Mouse (Mus musculus) ES-Bruce4 (cell line): ENCODE results near the gene Mnd1. TPM values are rescaled to one million over a fixed set of nuclear protein-coding genes. Genes with fewer than 3 reads are reported as not detected.

Experiments used
- H3K27ac ChIP-seq: 2 replicates; pipeline ENCODE4 v1.5.1; 2012; ENCODE audit warnings: low read length, inconsistent platforms; ENCODE audit not compliant: insufficient read depth
- H3K27me3 ChIP-seq: 2 replicates; pipeline ENCODE4 v1.6.1; 2012; ENCODE audit warnings: mild to moderate bottlenecking, low read length, inconsistent platforms; ENCODE audit not compliant: control insufficient read depth, poor library complexity, insufficient read depth, severe bottlenecking
- H3K36me3 ChIP-seq: 2 replicates; pipeline ENCODE4 v1.6.1; 2012; ENCODE audit warnings: inconsistent platforms, mild to moderate bottlenecking, low read length, moderate library complexity; ENCODE audit not compliant: control insufficient read depth, poor library complexity, insufficient read depth, severe bottlenecking
- H3K4me1 ChIP-seq: one replicate; pipeline ENCODE4 v1.8.1; 2011; ENCODE audit warnings: low read length; ENCODE audit not compliant: control insufficient read depth, insufficient read depth
- H3K4me3 ChIP-seq: 2 replicates; pipeline ENCODE4 v1.5.1; 2011; ENCODE audit warnings: low read depth, mild to moderate bottlenecking, low read length
- H3K9ac ChIP-seq: 2 replicates; pipeline ENCODE4 v1.6.1; 2012; ENCODE audit warnings: low read depth, mild to moderate bottlenecking, inconsistent platforms; ENCODE audit not compliant: poor library complexity, severe bottlenecking
- H3K9me3 ChIP-seq: replicated peaks from 2 replicates; pipeline ENCODE4 v1.6.1; 2012; ENCODE audit warnings: mild to moderate bottlenecking, low read length, inconsistent platforms; ENCODE audit not compliant: control insufficient read depth, poor library complexity, insufficient read depth, severe bottlenecking
- CTCF ChIP-seq: IDR thresholded peaks from one replicate; pipeline ENCODE4 v1.8.1; 2011; ENCODE audit warnings: low read depth, low read length
- EP300 ChIP-seq: IDR thresholded peaks from 2 replicates; pipeline ENCODE4 v1.6.1; 2011; ENCODE audit warnings: low read depth, low read length; ENCODE audit not compliant: insufficient read depth
- POLR2A ChIP-seq: IDR thresholded peaks from one replicate; pipeline ENCODE4 v1.8.1; 2011; ENCODE audit warnings: low read length; ENCODE audit not compliant: insufficient read depth
- polyA plus RNA-seq: library from polyadenylated mRNA; stranded (reverse); fragments of >200 nt; gene quantifications from 2 replicates; pipeline ENCODE4 v1.2.4, GENCODE M21; 2011; ENCODE audit warnings: low read depth; ENCODE audit not compliant: missing spikeins, insufficient read depth, insufficient read length

The Mnd1 gene
- polyA plus RNA-seq, 1 experiment, result 43.8 TPM

- peaks cover 8% of the 10 kb centered on the region; the same call in 1 of the 2 replicates for H3K9me3 ChIP-seq
- no peak for TF ChIP-seq EP300
- no peak for TF ChIP-seq POLR2A
- TF ChIP-seq CTCF, result no peak
- no peak overlapping the region for H3K4me3 ChIP-seq
- H3K4me1 ChIP-seq, result no peaks in the 10 kb centered on the region
- H3K9ac ChIP-seq, result no peak overlapping the region
- H3K36me3 ChIP-seq, result no peaks in the 10 kb centered on the region
- no peaks in the 10 kb centered on the region for H3K27me3 ChIP-seq
- no peak overlapping the region for H3K27ac ChIP-seq
Observed at GRCm38 (mm10) chr3:84125704-84126289, 29.8 kb downstream of the Mnd1 start.

GRCm38 (mm10) chr3:84123461-84123860 lies 32.1 kb downstream of the Mnd1 start:
- Histone ChIP-seq H3K9ac (no peak overlapping the region), H3K36me3 (no peaks in the 10 kb centered on the region), H3K4me1 (no peaks in the 10 kb centered on the region), H3K27me3 (no peaks in the 10 kb centered on the region), H3K9me3 (peaks cover 8% of the 10 kb centered on the region; the same call in 1 of the 2 replicates), H3K4me3 (no peak overlapping the region), H3K27ac (no peak overlapping the region)
- TF ChIP-seq EP300 (no peak), CTCF (no peak), POLR2A (no peak)

- Histone ChIP-seq H3K9me3 (no peaks in the 10 kb centered on the region), H3K4me1 (no peaks in the 10 kb centered on the region), H3K9ac (no peak overlapping the region), H3K27me3 (no peaks in the 10 kb centered on the region), H3K27ac (no peak overlapping the region), H3K36me3 (no peaks in the 10 kb centered on the region), H3K4me3 (no peak overlapping the region)
- TF ChIP-seq EP300 (no peak), CTCF (no peak), POLR2A (no peak)
Observed at GRCm38 (mm10) chr3:84118718-84119117, 36.9 kb downstream of the Mnd1 start.

GRCm38 (mm10) chr3:84118178-84118577 lies 37.4 kb downstream of the Mnd1 start:
- no peaks in the 10 kb centered on the region for H3K36me3 ChIP-seq
- H3K9me3 ChIP-seq, result no peaks in the 10 kb centered on the region
- TF ChIP-seq POLR2A (no peak), EP300 (no peak), CTCF (no peak)
- no peaks in the 10 kb centered on the region for H3K4me1 ChIP-seq
- H3K27me3 ChIP-seq, result no peaks in the 10 kb centered on the region
- no peak overlapping the region for H3K27ac ChIP-seq
- no peak overlapping the region for H3K4me3 ChIP-seq
- H3K9ac ChIP-seq, result no peak overlapping the region

- no peak overlapping the region for H3K4me3 ChIP-seq
- H3K9ac ChIP-seq, result no peak overlapping the region
- peaks cover 12% of the 10 kb centered on the region; the same call in 1 of the 2 replicates for H3K9me3 ChIP-seq
- TF ChIP-seq POLR2A, result no peak
- no peak for TF ChIP-seq EP300
- TF ChIP-seq CTCF, result no peak
- no peaks in the 10 kb centered on the region for H3K27me3 ChIP-seq
- H3K36me3 ChIP-seq, result no peaks in the 10 kb centered on the region
- no peaks in the 10 kb centered on the region for H3K4me1 ChIP-seq
- H3K27ac ChIP-seq, result no peak overlapping the region
Observed at GRCm38 (mm10) chr3:84108614-84109013, 47.0 kb downstream of the Mnd1 start.

GRCm38 (mm10) chr3:84106106-84106505 lies 49.5 kb downstream of the Mnd1 start:
- TF ChIP-seq EP300 (no peak), POLR2A (no peak), CTCF (no peak)
- H3K9me3 ChIP-seq, result peaks cover 12% of the 10 kb centered on the region; the same call in 1 of the 2 replicates
- no peaks in the 10 kb centered on the region for H3K36me3 ChIP-seq
- H3K4me1 ChIP-seq, result no peaks in the 10 kb centered on the region
- H3K27me3 ChIP-seq, result no peaks in the 10 kb centered on the region
- no peak overlapping the region for H3K4me3 ChIP-seq
- H3K27ac ChIP-seq, result no peak overlapping the region
- H3K9ac ChIP-seq, result no peak overlapping the region
